Mouse (Mus musculus) embryo, embryonic 9.5 days (tissue): ENCODE data around the gene Mpst.

Source experiments
- DNase-seq: peaks from one replicate; pipeline ENCODE4 v3.0.0-alpha.2; 2017; ENCODE audit errors: extremely low spot score

The Mpst gene

DNA sequence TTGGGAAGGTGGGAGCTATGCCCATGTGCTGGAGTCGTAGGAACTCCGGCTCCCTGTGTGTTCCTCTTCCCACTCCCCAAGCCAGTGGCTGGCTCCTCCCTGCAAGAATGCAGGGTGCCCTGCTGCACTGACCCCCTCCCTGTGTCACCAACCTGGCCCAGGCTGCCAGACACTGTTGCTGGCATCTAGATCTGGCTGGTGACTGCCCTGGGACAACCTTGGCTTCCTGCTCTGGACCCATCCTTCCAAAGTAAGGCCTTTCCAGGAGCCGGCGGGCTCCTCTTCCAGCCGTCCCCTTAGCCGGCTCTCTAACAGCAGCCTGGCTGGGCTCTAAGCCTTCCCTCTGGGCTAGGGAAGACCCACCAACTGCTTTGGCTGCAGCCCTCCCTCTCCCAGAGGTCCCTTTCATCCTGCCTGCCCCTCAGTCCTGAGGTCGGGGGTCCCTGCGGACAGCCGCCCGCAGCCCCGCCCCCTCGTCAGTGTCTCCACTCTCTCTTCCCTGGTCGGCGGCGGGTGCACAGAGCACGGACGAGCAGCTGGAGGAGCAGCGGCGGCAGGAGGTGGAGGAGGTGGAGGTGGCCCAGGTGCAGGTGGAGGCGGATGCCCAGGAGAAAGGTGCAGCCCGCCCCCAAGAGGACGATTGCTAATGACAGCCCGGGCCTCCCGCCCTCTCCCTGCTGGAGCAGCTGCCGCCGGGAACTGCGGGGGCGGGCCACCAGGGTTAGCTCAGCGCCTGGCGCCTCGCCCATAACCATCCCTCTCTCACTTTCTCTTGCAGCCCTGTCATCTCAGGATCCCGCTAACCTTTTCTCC, 30.4 kb downstream of the Mpst start:
- peak; percentile 67 for DNase-seq

- peak; percentile 53 for DNase-seq
Measured at GRCm38 (mm10) chr15:78437237-78438017, 31.2 kb downstream of the Mpst start.

GRCm38 (mm10) chr15:78438018-78438394, 31.8 kb downstream of the Mpst start:
- DNase-seq = no peak

- DNase-seq = no peak
Measured at GRCm38 (mm10) chr15:78438505-78438904, 32.3 kb downstream of the Mpst start.

- DNase-seq = no peak
Measured at GRCm38 (mm10) chr15:78438973-78439372, 32.8 kb downstream of the Mpst start.

DNA sequence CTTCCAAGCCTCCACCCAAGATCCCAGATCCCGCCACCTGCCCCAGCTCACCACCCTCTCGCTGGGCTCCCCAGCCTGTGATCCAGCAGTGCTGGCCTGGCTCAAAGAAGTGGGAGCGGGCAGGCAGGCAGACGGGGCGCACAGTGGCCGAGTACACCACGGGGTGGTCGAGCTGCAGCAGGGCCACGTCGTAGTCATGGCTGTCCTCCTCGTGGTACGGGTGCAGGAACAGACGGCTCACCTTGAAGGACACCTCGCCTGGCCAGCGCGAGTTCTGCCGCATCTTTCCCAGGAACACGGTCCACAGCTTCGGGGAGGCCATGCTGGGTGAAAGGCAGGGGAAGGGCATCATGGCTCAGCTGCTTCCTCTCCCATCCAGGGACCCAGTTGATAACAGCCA, 36.0 kb downstream of the Mpst start:
- DNase-seq = no peak

DNA sequence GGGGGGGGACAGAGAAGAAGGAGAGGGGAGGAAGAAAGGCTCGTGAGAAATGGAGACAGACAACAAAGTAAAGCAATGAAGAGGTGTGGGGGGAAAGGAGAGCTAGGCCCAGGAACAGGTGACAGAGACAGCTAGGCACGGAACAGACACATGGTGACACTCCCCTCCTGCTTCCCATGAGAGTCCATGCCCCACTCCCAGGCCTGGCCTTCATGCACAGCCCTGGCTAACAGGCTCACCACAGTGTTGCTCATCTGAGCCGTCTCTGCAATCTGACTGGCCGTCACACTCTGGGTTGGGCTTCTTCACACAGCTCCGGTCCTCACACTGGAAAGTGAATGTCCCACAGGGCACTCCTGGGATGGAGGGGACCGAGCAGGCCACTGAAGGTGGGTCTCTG, 37.6 kb downstream of the Mpst start:
- DNase-seq = no peak

- no peak for DNase-seq
Measured at GRCm38 (mm10) chr15:78447121-78447520, 40.9 kb downstream of the Mpst start.

- DNase-seq = peak; percentile 92
Measured at GRCm38 (mm10) chr15:78447746-78448535, 41.7 kb downstream of the Mpst start.

- no peak for DNase-seq
Measured at GRCm38 (mm10) chr15:78449131-78449530, 42.9 kb downstream of the Mpst start.

DNA sequence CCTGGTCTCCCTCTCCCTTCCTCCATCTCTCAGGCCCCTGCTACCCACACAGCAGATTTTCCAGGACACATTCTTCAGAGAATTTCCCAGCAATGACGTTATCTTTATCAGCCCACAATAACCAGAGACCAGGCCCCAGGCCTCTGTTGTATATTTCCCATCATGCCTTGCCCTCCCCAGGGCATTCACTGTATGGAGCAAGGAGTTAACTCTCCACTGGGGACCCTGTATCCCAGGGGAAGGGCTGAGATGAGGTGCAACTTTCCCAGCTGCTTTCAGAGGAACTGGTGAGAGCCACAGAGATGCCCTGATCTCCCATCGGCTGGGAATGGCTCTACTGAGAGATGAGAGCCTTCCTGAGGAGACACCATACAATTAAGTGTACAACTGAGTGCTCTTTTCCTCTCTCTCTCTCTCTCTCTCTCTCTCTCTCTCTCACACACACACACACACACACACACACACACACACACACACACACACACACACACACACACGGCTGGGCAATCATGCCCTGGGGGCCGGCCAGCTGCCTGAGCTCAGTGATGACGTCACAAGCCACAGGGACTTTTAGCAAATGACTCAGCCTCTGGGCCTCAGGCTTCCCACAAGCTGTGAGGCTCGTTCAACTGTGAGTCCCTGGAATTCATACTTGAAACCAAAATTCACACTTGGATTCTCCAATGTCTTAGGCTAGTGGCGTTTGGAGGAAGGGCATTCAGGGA, 43.6 kb downstream of the Mpst start:
- no peak for DNase-seq

DNA sequence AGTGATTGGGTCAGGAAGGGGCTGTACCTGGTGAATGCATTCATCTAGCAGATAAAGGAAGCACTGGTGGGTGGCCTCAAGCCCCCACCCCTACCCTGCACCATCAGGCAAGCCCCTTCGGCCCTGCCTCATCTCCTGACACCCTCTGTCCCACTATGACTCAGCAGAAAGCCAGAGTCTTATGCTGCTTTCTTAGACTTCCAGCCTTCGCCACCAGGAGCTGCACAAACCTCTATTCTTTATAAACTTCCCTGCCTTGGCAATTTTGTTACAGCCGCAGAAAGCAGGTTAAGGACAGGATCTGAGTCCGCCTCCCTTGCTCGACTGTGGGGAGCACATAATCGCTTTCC, 44.2 kb downstream of the Mpst start:
- DNase-seq = no peak

GRCm38 (mm10) chr15:78451201-78451600, 45.0 kb downstream of the Mpst start:
- no peak for DNase-seq

GRCm38 (mm10) chr15:78452929-78453328, 46.7 kb downstream of the Mpst start:
- no peak for DNase-seq

DNA sequence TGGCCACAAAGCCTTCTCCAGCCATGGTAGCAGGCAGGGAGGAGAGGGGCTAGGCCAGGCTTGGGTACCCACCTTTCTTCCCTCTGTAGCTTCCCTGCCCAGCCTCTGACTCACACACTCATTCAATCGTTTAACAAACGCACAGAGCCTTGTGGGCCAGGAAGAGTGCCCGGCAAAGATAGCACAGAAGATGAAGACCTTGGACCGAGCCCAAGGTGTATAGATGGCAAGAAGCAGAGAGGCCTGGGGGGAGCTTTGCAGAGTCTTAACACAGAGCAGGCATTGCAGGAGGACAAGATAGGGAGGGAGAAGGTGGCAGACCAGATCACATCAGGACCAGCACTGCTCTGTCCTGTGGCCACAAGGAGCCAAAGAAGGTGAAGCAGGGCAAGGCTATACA, 49.0 kb downstream of the Mpst start:
- no peak for DNase-seq

GRCm38 (mm10) chr15:78456051-78456450, 49.8 kb downstream of the Mpst start:
- no peak for DNase-seq

GRCm38 (mm10) chr15:78457193-78457592, 51.0 kb downstream of the Mpst start:
- no peak for DNase-seq

DNA sequence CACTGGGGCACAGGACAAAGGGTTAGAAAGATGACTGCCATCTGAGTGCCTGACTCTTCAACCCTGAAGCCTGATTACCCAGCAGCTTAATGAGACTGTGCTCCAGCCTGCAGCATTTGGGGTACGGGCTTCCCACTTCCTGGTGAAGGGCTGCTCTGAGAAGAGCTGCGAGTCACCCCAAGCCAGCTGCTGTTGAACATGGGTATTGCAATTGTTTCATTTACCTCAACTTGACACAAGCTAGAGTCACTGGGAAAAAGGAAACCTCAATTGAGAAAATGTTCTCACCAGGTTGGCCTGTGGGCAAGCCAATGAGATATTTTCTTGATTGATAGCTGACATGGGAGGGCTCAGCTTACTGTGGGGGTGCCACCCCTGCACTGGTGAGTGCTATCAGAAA, 56.8 kb downstream of the Mpst start:
- DNase-seq = no peak
